Mouse (Mus musculus) testis, adult 2 months (tissue): ENCODE measurements at regions not wholly inside any gene's neighbourhood (a gene's known extent, or its start where the extent isn't known, plus 50 kb on each side); places are given as distances from the start of the nearest gene placed in this dataset.

Experiments
- CTCF ChIP-seq: fragments of 200-500 bp; IDR thresholded peaks from 2 replicates; pipeline ENCODE4 v1.5.1; 2012; ENCODE audit warnings: low read depth, mild to moderate bottlenecking, inconsistent platforms, low read length, moderate library complexity; ENCODE audit not compliant: control insufficient read depth, insufficient read depth, insufficient replicate concordance
- POLR2A ChIP-seq: fragments of 200-500 bp; IDR thresholded peaks from 2 replicates; pipeline ENCODE4 v1.6.1; 2012; ENCODE audit warnings: low read depth, mild to moderate bottlenecking, inconsistent platforms, low read length, moderate library complexity; ENCODE audit not compliant: control insufficient read depth

DNA sequence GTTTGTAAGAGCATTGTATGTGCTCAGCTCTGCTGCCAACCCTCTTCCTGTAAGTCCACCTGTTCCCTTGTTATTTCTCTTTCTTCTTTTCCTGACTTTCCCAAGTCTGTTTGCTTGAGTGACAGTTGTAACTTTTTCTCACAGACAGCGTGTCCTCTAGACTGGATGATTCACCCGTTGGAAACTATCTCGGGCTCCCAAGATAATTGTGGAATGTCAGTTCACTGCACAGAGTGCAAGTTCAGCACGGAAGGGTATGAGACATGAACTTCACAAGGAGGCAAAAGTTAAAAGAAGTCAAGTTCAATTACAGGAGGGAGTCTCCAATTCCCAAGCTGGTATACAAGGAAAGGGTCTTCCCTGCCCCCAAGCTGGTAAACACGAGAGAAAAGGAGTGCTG lies 112.5 kb upstream of the Gm5148 start:
- TF ChIP-seq CTCF (no peak), POLR2A (no peak)
